Mouse (Mus musculus): ENCODE measurements around the gene Tbc1d9b. TPM values are rescaled to one million over a fixed set of nuclear protein-coding genes. Genes with fewer than 3 reads are reported as not detected.

The Tbc1d9b gene
- total RNA-seq, 1 experiment: 18.0 TPM

DNA sequence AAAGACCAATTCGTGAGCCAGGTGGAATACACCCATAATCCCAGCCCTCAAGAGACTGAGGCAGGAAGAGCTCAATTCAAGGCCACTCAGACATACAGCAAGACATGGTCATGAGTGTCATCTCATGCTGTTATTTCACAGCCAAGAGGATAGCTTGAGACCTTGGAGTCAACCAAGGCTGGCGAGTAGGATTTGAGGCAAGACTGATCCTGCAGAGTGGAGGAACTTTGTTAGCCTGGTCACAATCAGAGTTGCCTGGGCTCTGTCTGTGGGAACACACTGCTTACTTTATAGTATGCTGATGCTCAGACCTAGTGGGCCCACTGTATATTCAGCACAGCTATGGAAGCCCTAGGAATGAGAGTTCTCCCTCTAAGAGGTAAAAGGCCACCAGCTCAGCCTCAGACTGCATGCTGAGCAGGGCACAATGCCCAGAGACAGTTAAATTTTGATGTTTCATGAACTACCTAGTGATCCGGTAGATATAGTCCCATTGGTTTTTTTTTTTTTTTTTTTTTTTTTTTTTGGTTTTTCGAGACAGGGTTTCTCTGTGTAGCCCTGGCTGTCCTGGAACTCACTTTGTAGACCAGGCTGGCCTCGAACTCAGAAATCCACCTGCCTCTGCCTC, 67.1 kb downstream of the Tbc1d9b start:
- Histone ChIP-seq H3K9me3 (ENCODE audit: control insufficient read depth, insufficient read depth, low read depth, low read length) (no peaks in the 10 kb centered on the region), H3K9ac (ENCODE audit: insufficient read depth, low read depth, low read length, poor library complexity, severe bottlenecking) (no peak overlapping the region), H3K36me3 (ENCODE audit: control insufficient read depth, insufficient read depth, low read length, poor library complexity, severe bottlenecking) (peaks cover 44% of the 10 kb centered on the region), H3K27ac (ENCODE audit: insufficient read depth, low read depth, low read length, poor library complexity, severe bottlenecking) (no peak overlapping the region), H3K4me3 (ENCODE audit: insufficient read depth in 1 of 2, low read depth in 1 of 2, low read length in 2 of 2, poor library complexity in 1 of 2, severe bottlenecking in 1 of 2) (no peak overlapping the region), H3K4me1 (ENCODE audit: control insufficient read depth in 2 of 2, insufficient read depth in 2 of 2, low read length in 2 of 2, poor library complexity in 1 of 2) (0 out of 4 replicates have a peak, but pooled peaks cover 0 to 4% of the 10 kb centered on the region in 2 experiments)
- DNase-seq (ENCODE audit: low read depth, low spot score): no peak
- in situ Hi-C loops (cut with MboI; ENCODE audit: low sequenced_read_pairs in 2 of 2, unreplicated experiment in 2 of 2): no loop called here
- TF ChIP-seq CHD2 (IDR thresholded peaks at IDR 0.05; ENCODE audit: low read depth, low read length): no peak
- TF ChIP-seq ZNF384 (IDR thresholded peaks at IDR 0.05; ENCODE audit: low read depth, low read length): peak; percentile 53; the same call in 1 of the 2 replicates
- no peak for TF ChIP-seq MAFK (IDR thresholded peaks at IDR 0.05; ENCODE audit: insufficient read depth, low read depth, low read length)
- no peak for TF ChIP-seq HCFC1 (IDR thresholded peaks at IDR 0.05; ENCODE audit: borderline replicate concordance, insufficient read depth, low read length)
- no peak for TF ChIP-seq ZC3H11A (IDR thresholded peaks at IDR 0.05; ENCODE audit: borderline replicate concordance, low read depth, low read length)

DNA sequence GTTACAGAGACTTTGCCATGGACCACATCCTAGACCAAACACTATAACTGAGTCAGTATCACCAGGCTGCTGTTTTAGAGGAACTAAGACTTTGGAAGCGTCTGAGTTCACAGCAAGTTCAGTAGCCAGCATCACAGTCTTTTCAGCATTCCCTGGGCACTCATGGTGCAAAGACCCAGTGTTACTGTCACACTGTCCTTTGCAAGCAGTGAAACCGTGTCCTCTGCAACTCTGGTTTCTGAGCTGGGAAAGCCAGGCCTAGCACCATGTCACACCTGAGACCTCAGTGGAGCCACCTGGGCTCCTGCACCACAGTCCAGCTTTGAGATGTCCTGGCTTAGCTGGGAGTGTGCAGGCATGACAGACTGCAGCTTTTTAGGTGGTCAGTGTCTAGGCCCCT, 67.7 kb downstream of the Tbc1d9b start:
- H3K4me1 ChIP-seq (ENCODE audit: control insufficient read depth in 2 of 2, insufficient read depth in 2 of 2, low read length in 2 of 2, poor library complexity in 1 of 2): 0 out of 4 replicates have a peak, but pooled peaks cover 0 to 4% of the 10 kb centered on the region in 2 experiments
- H3K36me3 ChIP-seq (ENCODE audit: control insufficient read depth, insufficient read depth, low read length, poor library complexity, severe bottlenecking): peaks cover 48% of the 10 kb centered on the region
- H3K27ac ChIP-seq (ENCODE audit: insufficient read depth, low read depth, low read length, poor library complexity, severe bottlenecking): no peak overlapping the region
- H3K9ac ChIP-seq (ENCODE audit: insufficient read depth, low read depth, low read length, poor library complexity, severe bottlenecking): no peak overlapping the region
- no peak overlapping the region for H3K4me3 ChIP-seq (ENCODE audit: insufficient read depth in 1 of 2, low read depth in 1 of 2, low read length in 2 of 2, poor library complexity in 1 of 2, severe bottlenecking in 1 of 2)
- in situ Hi-C loops (cut with MboI; ENCODE audit: low sequenced_read_pairs in 2 of 2, unreplicated experiment in 2 of 2): no loop called here
- H3K9me3 ChIP-seq (ENCODE audit: control insufficient read depth, insufficient read depth, low read depth, low read length): no peaks in the 10 kb centered on the region
- no peak for TF ChIP-seq CHD2 (IDR thresholded peaks at IDR 0.05; ENCODE audit: low read depth, low read length)
- TF ChIP-seq ZC3H11A (IDR thresholded peaks at IDR 0.05; ENCODE audit: borderline replicate concordance, low read depth, low read length): no peak
- no peak for TF ChIP-seq HCFC1 (IDR thresholded peaks at IDR 0.05; ENCODE audit: borderline replicate concordance, insufficient read depth, low read length)
- TF ChIP-seq ZNF384 (IDR thresholded peaks at IDR 0.05; ENCODE audit: low read depth, low read length): no peak
- no peak for TF ChIP-seq MAFK (IDR thresholded peaks at IDR 0.05; ENCODE audit: insufficient read depth, low read depth, low read length)
- DNase-seq (ENCODE audit: low read depth, low spot score): no peak

DNA sequence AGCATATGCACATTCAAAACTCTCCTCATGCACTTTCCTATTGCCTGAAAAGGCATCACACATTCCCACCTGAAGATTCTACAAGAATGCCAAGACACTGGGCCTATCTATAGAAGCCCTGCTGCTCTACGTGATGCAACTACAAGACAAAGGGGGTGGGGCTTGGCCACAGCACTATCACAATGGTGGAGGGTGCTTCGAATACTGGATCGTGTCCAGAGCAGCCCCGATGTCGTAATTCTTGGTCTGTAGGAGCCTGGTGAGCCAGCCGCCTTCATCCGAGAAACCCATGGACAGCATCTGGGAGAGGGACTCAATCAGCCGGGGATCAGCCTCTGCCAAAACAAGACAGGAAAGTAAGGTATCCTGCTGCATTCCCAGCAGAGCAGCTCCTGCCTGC, 69.4 kb downstream of the Tbc1d9b start:
- no peak for TF ChIP-seq HCFC1 (IDR thresholded peaks at IDR 0.05; ENCODE audit: borderline replicate concordance, insufficient read depth, low read length)
- TF ChIP-seq ZC3H11A (IDR thresholded peaks at IDR 0.05; ENCODE audit: borderline replicate concordance, low read depth, low read length): no peak
- TF ChIP-seq MAFK (IDR thresholded peaks at IDR 0.05; ENCODE audit: insufficient read depth, low read depth, low read length): no peak
- TF ChIP-seq CHD2 (IDR thresholded peaks at IDR 0.05; ENCODE audit: low read depth, low read length): no peak
- TF ChIP-seq ZNF384 (IDR thresholded peaks at IDR 0.05; ENCODE audit: low read depth, low read length): no peak
- no peak overlapping the region for H3K4me3 ChIP-seq (ENCODE audit: insufficient read depth in 1 of 2, low read depth in 1 of 2, low read length in 2 of 2, poor library complexity in 1 of 2, severe bottlenecking in 1 of 2)
- in situ Hi-C loops (cut with MboI; ENCODE audit: low sequenced_read_pairs in 2 of 2, unreplicated experiment in 2 of 2): no loop called here
- no peaks in the 10 kb centered on the region for H3K9me3 ChIP-seq (ENCODE audit: control insufficient read depth, insufficient read depth, low read depth, low read length)
- H3K36me3 ChIP-seq (ENCODE audit: control insufficient read depth, insufficient read depth, low read length, poor library complexity, severe bottlenecking): peaks cover 62% of the 10 kb centered on the region
- DNase-seq (ENCODE audit: low read depth, low spot score): no peak
- no peak overlapping the region for H3K9ac ChIP-seq (ENCODE audit: insufficient read depth, low read depth, low read length, poor library complexity, severe bottlenecking)
- H3K4me1 ChIP-seq (ENCODE audit: control insufficient read depth in 2 of 2, insufficient read depth in 2 of 2, low read length in 2 of 2, poor library complexity in 1 of 2): no peaks in the 10 kb centered on the region
- H3K27ac ChIP-seq (ENCODE audit: insufficient read depth, low read depth, low read length, poor library complexity, severe bottlenecking): no peak overlapping the region

DNA sequence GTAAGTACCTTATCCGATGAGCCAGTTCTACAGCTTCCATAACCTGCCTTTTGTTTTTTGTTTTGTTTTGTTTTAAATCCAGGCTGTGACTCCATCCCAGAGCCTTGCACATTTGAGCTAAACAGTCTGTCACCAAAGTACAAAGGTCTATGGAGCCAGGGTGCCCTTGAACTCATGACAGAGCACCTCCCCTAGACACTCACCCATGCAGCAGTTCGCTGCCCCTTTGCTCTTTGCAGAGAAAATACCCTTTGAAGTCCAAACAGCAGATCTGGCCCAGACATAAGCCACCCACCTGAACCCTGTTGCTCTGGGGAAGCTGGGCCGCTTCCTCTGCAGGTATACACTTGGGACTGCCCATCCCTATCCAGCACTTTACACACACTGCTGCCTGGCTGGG, 70.4 kb downstream of the Tbc1d9b start:
- DNase-seq (ENCODE audit: low read depth, low spot score): no peak
- Histone ChIP-seq H3K4me1 (ENCODE audit: control insufficient read depth in 2 of 2, insufficient read depth in 2 of 2, low read length in 2 of 2, poor library complexity in 1 of 2) (no peaks in the 10 kb centered on the region), H3K36me3 (ENCODE audit: control insufficient read depth, insufficient read depth, low read length, poor library complexity, severe bottlenecking) (peaks cover 71% of the 10 kb centered on the region), H3K9ac (ENCODE audit: insufficient read depth, low read depth, low read length, poor library complexity, severe bottlenecking) (no peak overlapping the region), H3K27ac (ENCODE audit: insufficient read depth, low read depth, low read length, poor library complexity, severe bottlenecking) (no peak overlapping the region), H3K4me3 (ENCODE audit: insufficient read depth in 1 of 2, low read depth in 1 of 2, low read length in 2 of 2, poor library complexity in 1 of 2, severe bottlenecking in 1 of 2) (no peak overlapping the region), H3K9me3 (ENCODE audit: control insufficient read depth, insufficient read depth, low read depth, low read length) (no peaks in the 10 kb centered on the region)
- TF ChIP-seq HCFC1 (IDR thresholded peaks at IDR 0.05; ENCODE audit: borderline replicate concordance, insufficient read depth, low read length): no peak
- no peak for TF ChIP-seq MAFK (IDR thresholded peaks at IDR 0.05; ENCODE audit: insufficient read depth, low read depth, low read length)
- TF ChIP-seq CHD2 (IDR thresholded peaks at IDR 0.05; ENCODE audit: low read depth, low read length): no peak
- no peak for TF ChIP-seq ZC3H11A (IDR thresholded peaks at IDR 0.05; ENCODE audit: borderline replicate concordance, low read depth, low read length)
- TF ChIP-seq ZNF384 (IDR thresholded peaks at IDR 0.05; ENCODE audit: low read depth, low read length): no peak
- in situ Hi-C loops (cut with MboI; ENCODE audit: low sequenced_read_pairs in 2 of 2, unreplicated experiment in 2 of 2): no loop called here

Data from ES-E14 (cell line).